In the genomic region with DNA sequence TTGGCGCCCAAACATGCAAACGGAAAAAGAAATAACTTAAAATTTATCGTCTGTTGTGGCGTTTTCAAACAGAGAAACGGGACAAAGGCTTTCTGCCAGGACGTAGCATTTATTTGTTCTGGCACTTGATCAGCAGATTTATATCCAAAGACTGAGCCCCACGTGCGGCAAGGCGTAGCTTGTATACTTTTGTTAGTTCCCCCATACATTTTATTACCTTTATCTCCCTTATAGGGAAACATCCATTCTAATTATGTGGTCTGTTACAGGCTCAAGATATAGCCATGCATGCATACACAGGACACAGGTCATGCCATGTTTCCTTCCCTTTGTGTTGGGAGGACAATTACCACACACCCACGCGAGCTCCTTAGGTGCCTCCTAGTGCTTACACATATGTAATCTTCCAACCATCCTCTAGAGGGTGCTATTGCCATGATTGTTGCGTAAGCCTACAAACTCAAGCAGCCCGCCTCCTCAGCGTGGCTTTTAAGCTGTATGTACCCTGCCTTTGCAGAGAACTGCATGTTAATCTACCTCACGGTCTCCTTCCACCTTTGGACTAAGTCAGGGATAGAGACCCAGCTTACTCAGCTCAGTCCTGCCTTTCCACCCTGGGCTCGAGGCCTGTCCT, we compare ENCODE assay signal across 8 mouse cellular contexts. TPM values are rescaled to one million over a fixed set of nuclear protein-coding genes. Genes with fewer than 3 reads are reported as not detected.
A peak's percentile ranks its signal among the peaks of the same experiment; 100 is the strongest.
DNase-seq lines count a peak whose midpoint lies in the region; ATAC-seq and TF ChIP-seq lines count a peak whose summit lies in the region.

No protein-coding gene starts in this region.

- H3K9me3 ChIP-seq in midbrain, embryonic 11.5 days (ENCODE audit: control insufficient read depth, low read length): no peaks in the 10 kb centered on the region

- no peak overlapping the region for H3K27ac ChIP-seq in midbrain, embryonic 11.5 days (ENCODE audit: low read depth, low read length)
- H3K27ac ChIP-seq in small intestine, adult 2 months (ENCODE audit: insufficient read depth, low read depth, low read length): no peak overlapping the region

- no peak overlapping the region for H3K9ac ChIP-seq in midbrain, embryonic 11.5 days (ENCODE audit: low read length)

- intact Hi-C loops in left cerebral cortex, postnatal 4 days (cut with DNase I): loop anchor here (2.0 to 5.0 kb wide), 2 partner anchors 168 to 178 kb away; a partner anchor contains a TSS

- WGBS in midbrain, embryonic 11.5 days: 33% methylated on average over 16 of the region's 16 CpGs
- 6% methylated on average over 16 of the region's 16 CpGs for WGBS in small intestine, adult 2 months

- no peak for TF ChIP-seq POLR2A in small intestine, adult 2 months (IDR thresholded peaks at IDR 0.05; ENCODE audit: low read depth, low read length)

- no peak overlapping the region for H3K4me2 ChIP-seq in midbrain, embryonic 11.5 days

- H3K27me3 ChIP-seq in midbrain, embryonic 11.5 days (ENCODE audit: control insufficient read depth, insufficient read depth, low read length): no peaks in the 10 kb centered on the region
- no peaks in the 10 kb centered on the region for H3K27me3 ChIP-seq in small intestine, adult 2 months (ENCODE audit: control insufficient read depth, insufficient read depth, low read length)

- peak; percentile 43 to 45 for DNase-seq in urinary bladder, adult 18-20 months (ENCODE audit: low spot score in 2 of 2)
- DNase-seq in urinary bladder, postnatal 10 days (ENCODE audit: low spot score): no peak
- DNase-seq in embryo, embryonic 11.5 days (ENCODE audit: low read depth, low spot score): peak; percentile 51
- DNase-seq in gastrocnemius, postnatal 25 days: peak; percentile 26
- peak; percentile 57 for DNase-seq in kidney, adult 18-20 months
- DNase-seq in left cerebral cortex, postnatal 4 days: peak; percentile 59
- peak; percentile 95 for DNase-seq in midbrain, embryonic 11.5 days (ENCODE audit: low spot score, missing footprints)

- TF ChIP-seq CTCF in small intestine, adult 2 months (IDR thresholded peaks at IDR 0.05; ENCODE audit: extremely low read depth, insufficient read length, insufficient replicate concordance, low read depth, low read length): peak; percentile 76; the same call in 1 of the 2 replicates

- 0 out of 2 replicates have a peak, but pooled peaks cover 2% of the 10 kb centered on the region for H3K4me1 ChIP-seq in midbrain, embryonic 11.5 days (ENCODE audit: control insufficient read depth, insufficient read depth, low read length)
- H3K4me1 ChIP-seq in small intestine, adult 2 months (ENCODE audit: control insufficient read depth, insufficient read depth, insufficient read length, low read length): peaks cover 8% of the 10 kb centered on the region; the same call in 1 of the 2 replicates

- no peak overlapping the region for H3K4me3 ChIP-seq in midbrain, embryonic 11.5 days (ENCODE audit: low read depth, low read length)
- H3K4me3 ChIP-seq in small intestine, adult 2 months (ENCODE audit: low read depth, low read length): no peak overlapping the region

- peak; percentile 72 for ATAC-seq in midbrain, embryonic 11.5 days (ENCODE audit: low FRiP score)

- H3K36me3 ChIP-seq in midbrain, embryonic 11.5 days (ENCODE audit: control insufficient read depth, insufficient read depth, low read length): no peaks in the 10 kb centered on the region
- H3K36me3 ChIP-seq in small intestine, adult 2 months (ENCODE audit: control insufficient read depth, insufficient read depth, low read length): no peaks in the 10 kb centered on the region

RNA-seq across cellular contexts. Expression of a gene that starts 12.4 kb away (rescaled TPM):
- under 1 TPM in 1 of 2 experiments, not detected in 1; 0.43 TPM for total RNA-seq in gastrocnemius, postnatal 25 days (2021)
- under 1 TPM; 0.81 to 0.88 TPM for total RNA-seq in left cerebral cortex, postnatal 4 days (2021)
- 2.9 and 3.9 TPM in 2 replicates for polyA plus RNA-seq in midbrain, embryonic 11.5 days (2014; fragmentation: Nextera tagmentation; extraction: Ambion mirVana)
- polyA plus RNA-seq in small intestine, adult 2 months (2012; rRNA removed): 6.7 and 23.2 TPM in 2 replicates

RNA-seq across cellular contexts. Expression of a gene that starts 57.6 kb away (rescaled TPM):
- 10 to 100 TPM; 39.9 to 40.3 TPM for total RNA-seq in gastrocnemius, postnatal 25 days (2021)
- total RNA-seq in left cerebral cortex, postnatal 4 days (2021): 10 to 100 TPM; 67.4 to 75.1 TPM
- polyA plus RNA-seq in midbrain, embryonic 11.5 days (2014; fragmentation: Nextera tagmentation; extraction: Ambion mirVana): 249 and 250 TPM in 2 replicates
- 1.4 and 2.0 TPM in 2 replicates for polyA plus RNA-seq in small intestine, adult 2 months (2012; rRNA removed)

RNA-seq across cellular contexts. Expression of a gene that starts 57.8 kb away (rescaled TPM):
- 10 to 100 TPM; 57.4 to 60.8 TPM for total RNA-seq in gastrocnemius, postnatal 25 days (2021)
- total RNA-seq in left cerebral cortex, postnatal 4 days (2021): 100 to 1,000 TPM; 120 to 128 TPM
- 106 and 122 TPM in 2 replicates for polyA plus RNA-seq in midbrain, embryonic 11.5 days (2014; fragmentation: Nextera tagmentation; extraction: Ambion mirVana)
- 0.80 and 2.2 TPM in 2 replicates for polyA plus RNA-seq in small intestine, adult 2 months (2012; rRNA removed)
